Mouse (Mus musculus): ENCODE results near the gene Epha6.

DNA sequence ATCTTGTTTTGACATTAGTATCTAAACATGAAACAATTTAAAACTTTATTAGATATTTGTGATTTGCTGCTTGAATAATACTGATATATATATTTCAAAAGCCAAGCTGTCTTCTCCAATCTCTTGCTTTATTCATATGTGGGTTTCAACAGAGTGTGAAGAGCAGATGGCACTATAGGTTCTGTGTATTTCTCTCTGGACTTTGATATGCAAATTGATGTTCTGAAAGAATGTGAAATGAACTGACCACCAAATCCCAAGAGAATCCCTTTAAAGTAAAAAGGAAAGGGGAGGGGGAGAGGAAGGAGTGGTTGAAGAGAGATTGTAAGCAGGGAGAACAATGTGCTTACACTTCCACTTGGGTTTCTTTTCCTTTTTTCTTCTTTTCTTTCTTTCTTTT, 212.4 kb downstream of the Epha6 start:
- TF ChIP-seq ZNF384 (IDR thresholded peaks at IDR 0.05; ENCODE audit: low read depth, low read length): no peak
- TF ChIP-seq CHD2 (IDR thresholded peaks at IDR 0.05; ENCODE audit: low read depth, low read length): no peak
- no peak for TF ChIP-seq HCFC1 (IDR thresholded peaks at IDR 0.05; ENCODE audit: borderline replicate concordance, insufficient read depth, low read length)
- no peak for TF ChIP-seq MAFK (IDR thresholded peaks at IDR 0.05; ENCODE audit: insufficient read depth, low read depth, low read length)

Measured in ES-E14 (cell line).